Mouse (Mus musculus) spleen, adult 2 months (tissue): ENCODE measurements around the gene Nenf.

Source experiments
- CTCF ChIP-seq: fragments of 200-500 bp; IDR thresholded peaks from 2 replicates; pipeline ENCODE4 v1.5.1; 2011; ENCODE audit warnings: mild to moderate bottlenecking, inconsistent platforms; ENCODE audit not compliant: insufficient read depth, insufficient read length, insufficient replicate concordance; ENCODE audit errors: extremely low read depth
- POLR2A ChIP-seq: fragments of 200-500 bp; IDR thresholded peaks from 2 replicates; pipeline ENCODE4 v1.6.1; 2011; ENCODE audit warnings: low read depth, low read length, inconsistent platforms

DNA sequence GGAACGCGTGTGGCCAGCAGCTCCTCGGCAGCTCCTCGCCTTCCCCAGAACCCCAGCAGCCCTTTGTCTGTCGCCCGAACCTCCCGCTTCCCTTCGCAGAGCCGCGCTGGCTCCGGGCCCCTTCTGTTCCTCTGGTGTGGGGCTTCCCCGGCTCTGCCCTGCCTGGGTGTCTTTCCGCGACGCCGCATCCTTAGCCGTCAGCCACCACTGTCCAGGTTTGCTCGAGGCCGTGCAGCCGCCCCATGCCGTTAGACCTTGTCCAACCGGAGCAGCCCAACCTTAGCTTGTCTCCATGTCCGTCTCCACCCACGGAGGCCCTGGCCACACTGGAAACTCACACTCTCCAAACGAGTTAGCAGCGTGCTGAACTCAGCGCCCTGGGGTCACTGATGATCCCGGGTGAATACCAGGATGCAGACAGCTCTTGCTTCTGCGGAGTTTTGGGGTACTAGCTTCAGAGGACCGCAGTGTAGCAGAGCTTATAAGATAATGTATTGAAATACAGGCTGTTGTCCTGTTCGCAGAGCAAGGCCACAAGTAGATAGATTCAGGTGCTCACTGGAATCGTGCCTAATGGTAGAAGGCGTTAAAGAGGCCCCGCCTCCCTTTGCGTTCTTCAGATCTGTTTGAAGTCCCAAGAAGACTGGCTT lies 8.4 kb upstream of the Nenf start:
- no peak for TF ChIP-seq POLR2A
- no peak for TF ChIP-seq CTCF
